Mouse (Mus musculus) heart, adult 2 months (tissue): Measurements from ENCODE around the gene Smpdl3b.

ENCODE experiments used
- EP300 ChIP-seq: fragments of 200-500 bp; IDR thresholded peaks from 2 replicates; pipeline ENCODE4 v1.6.1; 2011; ENCODE audit warnings: low read depth, low read length, control low read depth; ENCODE audit not compliant: insufficient read depth
- POLR2A ChIP-seq: fragments of 200-500 bp; IDR thresholded peaks from 2 replicates; pipeline ENCODE4 v1.6.1; 2011; ENCODE audit warnings: mild to moderate bottlenecking, low read depth, low read length, control low read depth; ENCODE audit not compliant: insufficient read depth

GRCm38 (mm10) chr4:132718251-132718650, 38.8 kb downstream of the Smpdl3b start:
- no peak for TF ChIP-seq EP300
- TF ChIP-seq POLR2A: no peak
